Mouse (Mus musculus) splenic B cell, adult 2 months (primary cell): Measurements from ENCODE around the gene 1810055G02Rik.
A peak's percentile ranks its signal among the peaks of the same experiment; 100 is the strongest.

Source experiments
- DNase-seq: peaks from one replicate; pipeline ENCODE4 v3.0.0-alpha.2; 2011; ENCODE audit warnings: low read depth, low spot score
- H3K27me3 ChIP-seq: 2 replicates; pipeline ENCODE4 v1.6.1; 2012; ENCODE audit warnings: mild to moderate bottlenecking, low read length, moderate library complexity, mixed read lengths; ENCODE audit not compliant: control insufficient read depth, poor library complexity, insufficient read depth, severe bottlenecking
- H3K36me3 ChIP-seq: 2 replicates; pipeline ENCODE4 v1.6.1; 2012; ENCODE audit warnings: mild to moderate bottlenecking, low read length, moderate library complexity, mixed read lengths; ENCODE audit not compliant: control insufficient read depth, poor library complexity, insufficient read depth, severe bottlenecking

Gene 1810055G02Rik

DNA sequence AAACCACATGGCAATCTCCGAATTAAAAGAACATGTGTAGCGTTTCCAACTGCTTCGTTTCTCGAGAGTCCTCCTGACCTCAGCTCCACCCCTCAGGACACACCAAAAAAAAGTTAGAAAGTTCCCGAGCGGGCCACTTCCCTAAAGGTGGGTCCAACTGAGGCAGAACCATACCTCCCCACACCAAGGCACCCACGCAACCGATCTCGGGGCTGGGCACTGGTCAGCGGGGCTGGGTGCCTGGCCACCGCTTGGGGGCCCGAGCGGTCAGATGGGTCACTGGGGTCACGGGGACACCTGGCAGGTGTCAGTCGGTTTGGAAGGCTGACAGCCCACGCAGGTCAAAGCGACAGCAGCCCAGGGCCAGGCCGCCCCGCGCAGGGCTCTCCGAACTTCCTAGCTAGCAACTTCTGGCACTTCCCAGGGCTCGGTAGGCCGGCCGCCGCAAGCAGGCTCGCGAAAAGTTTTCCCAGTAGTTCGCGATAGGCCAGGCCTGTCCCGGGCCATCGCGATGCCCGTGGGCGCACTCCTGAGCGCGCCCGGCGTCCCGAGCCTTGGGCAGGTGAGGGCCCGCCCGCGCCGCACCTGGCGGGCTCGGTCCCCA lies 22.4 kb upstream of the 1810055G02Rik start:
- Histone ChIP-seq H3K36me3 (no peaks in the 10 kb centered on the region), H3K27me3 (no peaks in the 10 kb centered on the region; the same call in 1 of the 2 replicates)
- DNase-seq, result no peak

DNA sequence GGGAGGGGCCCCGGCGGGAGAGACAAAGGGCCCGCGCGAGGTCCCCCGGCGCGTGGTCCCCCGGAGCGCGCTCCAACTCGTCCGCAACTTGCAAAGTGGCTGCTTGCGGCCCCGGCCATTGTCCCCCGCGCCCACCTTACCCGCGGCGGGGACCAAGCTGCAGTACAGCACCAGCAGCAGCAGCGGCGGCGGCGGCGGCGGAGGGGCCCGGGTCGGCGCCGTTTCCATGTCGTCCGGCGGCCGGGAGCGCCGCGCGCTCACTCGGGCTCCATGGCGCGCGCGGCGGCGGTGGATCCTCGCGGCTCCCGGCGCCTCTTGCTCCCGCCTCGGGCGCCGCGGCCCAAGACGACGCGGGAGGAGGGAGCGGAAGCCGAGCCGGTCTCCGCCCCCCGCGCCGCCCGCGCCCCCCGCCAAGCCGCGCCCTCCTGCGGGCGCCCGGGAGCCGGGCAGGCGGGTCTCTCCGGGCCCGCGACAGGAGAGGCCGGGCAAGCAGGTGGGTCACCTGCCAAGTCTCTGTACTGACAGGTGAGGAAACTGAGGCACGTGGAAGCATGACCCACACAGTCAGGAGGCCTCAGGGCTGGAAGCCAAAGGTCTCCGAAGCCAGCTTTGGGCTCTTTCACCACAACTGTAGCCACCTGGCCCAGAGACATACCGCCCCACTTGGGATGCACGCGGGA lies 21.7 kb upstream of the 1810055G02Rik start, which contains the start of gene Lrp5:
Gene Lrp5 (minus strand): TSS at position 350 of the 680 bp plus-strand sequence.
- no peaks in the 10 kb centered on the region for H3K36me3 ChIP-seq
- no peaks in the 10 kb centered on the region; the same call in 1 of the 2 replicates for H3K27me3 ChIP-seq
- DNase-seq, result no peak

DNA sequence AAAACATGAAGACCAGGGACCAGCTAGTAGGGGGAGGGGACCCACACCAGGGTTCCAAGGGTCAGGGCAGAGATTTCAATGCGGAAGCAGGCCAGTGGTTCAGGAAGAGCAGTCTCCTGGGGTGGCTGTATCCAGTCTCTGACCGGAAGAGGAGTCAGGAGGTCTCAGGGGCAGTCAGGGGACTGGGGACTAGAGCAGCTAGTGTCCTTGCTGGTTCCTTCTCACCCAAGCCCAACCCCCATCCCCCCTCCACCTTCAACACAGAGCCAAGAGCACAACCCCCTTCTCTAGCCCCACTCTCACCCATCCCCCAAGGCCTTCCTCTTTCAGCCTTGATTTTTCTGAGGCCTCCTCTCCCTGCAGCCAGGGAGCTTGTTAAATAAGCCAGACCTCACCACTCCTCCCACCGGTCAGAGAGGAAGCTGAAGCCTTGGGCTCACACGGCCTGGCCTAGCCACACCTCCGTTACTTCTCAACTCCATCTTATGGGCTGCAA lies 20.4 kb upstream of the 1810055G02Rik start:
- DNase-seq, result no peak
- Histone ChIP-seq H3K36me3 (no peaks in the 10 kb centered on the region), H3K27me3 (no peaks in the 10 kb centered on the region; the same call in 1 of the 2 replicates)

DNA sequence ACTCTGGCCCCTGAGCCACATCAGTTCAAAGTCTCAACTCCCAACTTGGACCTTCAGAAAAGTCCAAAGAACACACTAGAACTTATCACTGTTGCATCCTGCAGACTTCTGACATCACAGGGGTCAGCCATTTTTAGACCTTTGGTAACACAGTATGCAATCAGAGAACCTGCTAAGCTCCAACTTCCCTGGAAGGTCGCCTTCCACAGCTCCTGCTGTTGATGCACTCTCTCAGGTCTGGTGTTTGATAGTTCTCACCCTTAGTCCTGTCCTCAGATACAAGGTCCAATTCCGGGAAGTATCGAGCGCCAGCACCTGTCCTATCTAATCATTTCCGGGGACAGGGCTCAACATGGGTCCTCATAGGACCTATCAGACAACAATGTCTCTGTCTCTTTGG lies 16.8 kb upstream of the 1810055G02Rik start:
- no peaks in the 10 kb centered on the region; the same call in 1 of the 2 replicates for H3K27me3 ChIP-seq
- DNase-seq, result no peak
- no peaks in the 10 kb centered on the region for H3K36me3 ChIP-seq

DNA sequence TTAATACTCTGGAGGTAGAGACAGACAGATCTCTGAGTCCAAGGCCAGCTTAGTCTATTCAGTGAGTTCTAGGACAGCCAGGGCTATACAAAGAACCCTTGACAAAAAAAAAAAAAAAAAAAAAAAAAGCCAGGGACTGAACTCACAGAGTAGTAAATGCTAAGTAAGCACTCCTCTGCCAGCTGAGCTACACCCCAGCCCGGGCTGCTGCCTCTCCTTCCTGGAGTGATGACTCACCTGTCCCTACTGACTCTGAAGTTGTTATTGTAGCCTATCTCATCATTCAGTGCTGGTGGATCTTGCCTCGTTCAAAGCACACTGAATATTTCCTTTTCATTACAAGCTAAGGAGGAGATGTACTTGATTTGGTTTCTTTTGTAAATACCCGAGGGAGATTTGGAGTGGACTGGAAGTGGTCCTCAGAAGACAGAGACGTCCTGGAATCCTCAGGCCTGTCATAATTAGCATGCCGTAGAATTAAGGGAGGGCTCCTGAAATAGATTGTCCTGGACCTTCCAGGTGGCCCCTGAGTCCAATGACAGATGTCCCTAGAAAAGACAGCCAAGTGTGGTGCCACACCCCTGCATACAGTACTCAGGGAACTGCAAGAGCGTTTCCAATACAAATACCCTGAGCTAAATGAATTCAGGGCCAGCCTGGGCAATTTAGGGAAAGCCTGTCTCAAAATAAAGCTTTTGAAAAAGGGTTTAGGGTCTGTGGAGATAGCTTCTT lies 15.5 kb upstream of the 1810055G02Rik start:
- DNase-seq, result no peak
- Histone ChIP-seq H3K36me3 (no peaks in the 10 kb centered on the region), H3K27me3 (no peaks in the 10 kb centered on the region)

DNA sequence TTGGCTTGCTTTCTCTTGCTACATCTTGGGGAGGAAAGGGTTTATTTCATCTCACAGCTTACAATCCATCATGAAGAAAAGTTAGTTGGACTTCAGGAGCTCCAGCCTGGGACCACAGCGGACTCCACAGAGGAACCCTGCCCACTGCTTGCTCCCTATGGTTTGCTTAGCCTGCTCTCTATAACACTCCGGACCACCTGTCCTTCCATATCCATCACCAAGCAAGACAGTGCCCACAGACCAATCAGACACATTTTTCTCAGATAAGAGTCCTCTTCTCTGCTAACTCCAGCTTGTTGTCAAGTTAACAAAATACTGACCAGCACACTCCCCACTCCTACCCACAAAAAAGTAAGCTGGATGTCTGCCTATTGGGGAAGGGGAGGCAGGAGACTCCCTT lies 13.6 kb upstream of the 1810055G02Rik start:
- Histone ChIP-seq H3K27me3 (no peaks in the 10 kb centered on the region), H3K36me3 (no peaks in the 10 kb centered on the region)
- DNase-seq, result no peak

DNA sequence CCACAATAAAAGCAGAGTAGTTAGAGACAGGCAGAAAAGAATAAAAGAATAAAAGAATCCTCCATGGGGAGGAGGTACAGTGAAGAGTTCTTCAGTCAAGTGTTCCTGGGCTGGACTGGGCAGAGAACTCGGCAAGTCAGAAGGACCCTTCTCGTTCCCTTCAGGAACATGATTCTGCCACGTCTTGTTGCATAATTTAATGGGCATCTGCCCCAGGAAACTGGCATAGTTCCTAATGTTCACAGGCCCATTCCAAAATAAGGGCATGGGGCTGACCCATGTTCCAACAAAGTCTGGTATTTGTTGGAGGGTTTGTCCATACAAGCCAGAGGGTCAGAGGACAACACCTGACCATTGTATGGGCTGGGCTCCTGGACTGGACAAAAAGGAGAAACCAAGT lies 13.1 kb upstream of the 1810055G02Rik start:
- Histone ChIP-seq H3K36me3 (no peaks in the 10 kb centered on the region), H3K27me3 (no peaks in the 10 kb centered on the region)
- no peak for DNase-seq

DNA sequence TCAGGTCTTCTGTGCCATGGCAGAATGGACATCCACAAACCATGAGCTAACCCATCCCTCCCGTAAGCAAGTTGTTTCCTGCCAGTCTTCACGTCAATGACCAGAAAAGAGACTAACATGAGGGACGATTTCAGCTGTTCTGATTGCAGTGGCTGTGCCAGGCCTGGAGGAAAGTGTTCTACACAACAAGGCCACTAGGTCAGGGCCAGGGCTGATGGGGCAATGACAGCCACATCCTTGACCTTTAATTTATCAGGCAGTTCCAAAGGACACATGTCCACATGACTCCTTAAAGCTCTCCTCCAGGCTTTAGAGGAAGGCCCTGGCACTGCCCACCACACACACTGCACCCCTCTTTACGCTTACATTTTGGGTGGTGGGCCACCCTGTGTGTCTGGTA lies 12.6 kb upstream of the 1810055G02Rik start:
- Histone ChIP-seq H3K36me3 (no peaks in the 10 kb centered on the region), H3K27me3 (no peaks in the 10 kb centered on the region)

DNA sequence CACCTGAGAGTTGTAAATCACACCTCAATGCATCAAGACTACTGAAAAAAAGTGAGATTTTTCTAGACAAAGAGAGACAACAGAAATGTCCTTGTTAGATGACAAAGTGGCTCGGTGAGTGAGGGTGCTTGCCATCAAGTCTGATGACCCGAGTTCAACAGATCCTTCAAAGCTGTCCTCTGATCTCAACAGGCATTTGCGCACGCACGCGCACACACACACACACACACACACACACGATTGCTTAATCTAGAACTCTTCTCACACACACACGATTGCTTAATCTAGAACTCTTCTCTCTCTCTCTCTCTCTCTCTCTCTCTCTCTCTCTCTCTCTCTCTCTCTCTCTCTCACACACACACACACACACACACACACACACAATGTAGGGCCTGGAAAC lies 12.1 kb upstream of the 1810055G02Rik start:
- Histone ChIP-seq H3K27me3 (no peaks in the 10 kb centered on the region), H3K36me3 (no peaks in the 10 kb centered on the region)
- DNase-seq, result no peak

More for the DNA sequence above, 12.6 kb upstream of the 1810055G02Rik start:
- no peak for DNase-seq

DNA sequence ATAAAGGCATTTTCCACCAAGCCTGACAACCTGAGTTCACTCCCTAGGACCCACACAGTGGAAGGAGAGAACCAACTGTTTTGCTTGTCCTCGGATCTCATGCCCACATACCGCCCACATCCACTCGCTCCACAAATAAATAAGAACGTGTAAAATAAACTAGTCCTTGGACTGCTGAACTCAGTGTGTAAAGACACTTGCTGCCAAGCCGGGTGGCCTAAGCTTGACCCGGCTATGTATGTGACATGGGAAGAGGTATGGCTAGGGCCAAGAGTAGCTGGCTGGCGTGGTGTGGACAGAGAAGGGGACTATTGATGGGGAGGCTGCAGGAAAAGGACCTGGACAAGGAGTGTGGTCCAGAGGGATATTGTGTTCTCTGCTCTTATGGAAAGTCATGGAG lies 10.1 kb upstream of the 1810055G02Rik start:
- no peaks in the 10 kb centered on the region for H3K27me3 ChIP-seq
- DNase-seq, result no peak
- H3K36me3 ChIP-seq, result no peaks in the 10 kb centered on the region

DNA sequence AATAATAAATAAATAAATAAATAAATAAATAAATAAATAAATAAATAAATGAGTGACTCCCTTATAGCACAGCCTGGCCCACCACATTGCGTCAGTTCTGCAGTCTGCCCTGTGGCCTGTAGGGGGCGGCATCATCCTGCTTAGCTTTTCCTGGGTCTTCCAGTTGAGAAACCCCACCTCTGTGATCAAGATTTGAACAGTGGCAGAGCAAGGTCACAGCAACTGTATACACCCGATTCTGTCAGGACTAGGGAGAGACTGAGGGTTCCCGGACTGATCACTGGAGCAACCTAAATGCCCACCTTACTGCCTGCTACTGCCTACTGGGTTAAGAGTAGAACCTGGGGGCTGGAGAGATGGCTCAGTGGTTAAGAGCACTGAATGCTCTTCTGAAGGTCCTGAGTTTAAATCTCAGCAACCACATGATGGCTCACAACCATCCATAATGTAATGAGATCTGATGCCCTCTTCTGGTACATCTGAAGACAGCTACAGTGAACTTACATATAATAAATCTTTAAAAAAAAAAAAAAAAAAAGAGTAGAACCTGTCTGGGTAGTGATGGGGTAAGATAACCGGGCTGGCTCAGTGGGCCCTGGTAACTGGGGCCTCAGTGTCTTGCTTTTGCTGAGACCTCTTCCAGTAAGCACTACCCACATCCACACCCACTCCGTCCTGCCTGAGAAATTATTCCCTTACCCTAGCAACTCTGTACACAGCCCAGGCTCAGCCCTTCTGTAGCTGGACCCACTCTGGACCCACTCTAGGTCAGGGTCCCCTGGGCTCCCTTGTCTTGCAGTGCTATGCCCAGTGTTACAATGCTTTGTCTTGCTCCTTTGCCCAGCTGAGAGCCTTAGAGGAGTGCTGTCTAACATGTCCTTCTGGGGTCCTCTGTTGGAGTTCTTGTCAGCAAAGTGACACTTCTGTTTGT lies 8.3 kb upstream of the 1810055G02Rik start:
- peak; percentile 85 for DNase-seq
- no peaks in the 10 kb centered on the region for H3K27me3 ChIP-seq
- H3K36me3 ChIP-seq, result no peaks in the 10 kb centered on the region

DNA sequence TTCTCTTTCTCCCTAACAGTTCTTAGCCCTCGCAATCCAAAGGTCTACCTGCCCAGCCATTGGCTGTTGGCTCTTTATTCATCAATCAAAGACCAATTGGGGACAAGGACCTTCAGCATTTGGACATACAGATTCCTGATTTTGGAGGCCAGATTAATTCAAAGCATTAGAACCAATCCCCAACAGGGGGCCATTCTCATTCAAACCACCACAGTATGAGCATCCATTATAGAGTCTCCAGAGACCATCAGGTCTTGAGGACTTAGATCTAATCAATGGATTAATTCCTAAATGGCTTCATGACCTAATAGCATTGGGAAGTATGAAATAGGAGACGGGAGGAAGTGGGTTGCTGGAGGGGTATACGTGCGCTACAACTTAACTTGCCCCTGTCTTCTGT lies 5.6 kb upstream of the 1810055G02Rik start:
- no peak for DNase-seq
- no peaks in the 10 kb centered on the region for H3K27me3 ChIP-seq
- H3K36me3 ChIP-seq, result no peaks in the 10 kb centered on the region

DNA sequence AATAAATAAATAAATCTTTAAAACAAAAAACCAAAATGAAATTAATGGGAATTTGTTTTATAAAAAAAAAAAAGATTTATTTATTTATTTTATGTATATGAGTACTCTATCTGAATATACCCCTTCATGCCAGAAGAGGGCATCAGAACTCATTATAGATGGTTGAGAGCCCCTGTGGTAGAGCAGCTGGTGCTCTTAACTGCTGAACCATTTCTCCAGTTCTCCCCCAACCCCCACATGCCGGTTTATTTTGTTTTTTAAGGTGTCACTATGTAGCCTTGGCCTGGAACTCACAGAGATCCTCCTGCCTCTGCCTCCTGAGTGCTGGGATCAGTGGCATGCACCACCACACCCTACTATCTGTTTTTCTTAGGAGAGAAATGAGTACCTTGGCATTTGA lies 1.8 kb upstream of the 1810055G02Rik start:
- Histone ChIP-seq H3K36me3 (no peaks in the 10 kb centered on the region), H3K27me3 (no peaks in the 10 kb centered on the region)
- peak; percentile 75 for DNase-seq

DNA sequence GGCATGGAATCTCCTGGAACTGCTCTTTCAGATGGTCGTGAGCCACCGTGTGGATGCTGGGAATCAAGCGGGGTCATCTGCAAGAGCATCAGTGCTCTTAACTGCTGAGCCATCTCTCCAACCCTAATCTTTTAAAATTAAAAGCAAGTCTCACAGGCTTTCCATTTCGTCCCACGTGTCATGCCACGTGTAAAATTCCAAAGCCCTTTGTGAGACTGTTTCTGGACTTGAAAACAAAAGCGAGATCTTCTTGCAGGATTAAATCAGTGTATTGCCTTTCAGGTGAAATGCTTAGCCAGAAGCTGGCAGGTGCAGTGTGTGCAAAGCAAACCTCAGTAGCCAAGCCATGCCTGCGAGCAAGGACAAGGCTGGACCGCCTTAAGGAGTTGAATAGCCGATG lies 540 bp upstream of the 1810055G02Rik start:
- Histone ChIP-seq H3K27me3 (no peaks in the 10 kb centered on the region), H3K36me3 (no peaks in the 10 kb centered on the region)
- no peak for DNase-seq
